9 mouse cellular contexts compared by ENCODE assay signal in the genomic region with DNA sequence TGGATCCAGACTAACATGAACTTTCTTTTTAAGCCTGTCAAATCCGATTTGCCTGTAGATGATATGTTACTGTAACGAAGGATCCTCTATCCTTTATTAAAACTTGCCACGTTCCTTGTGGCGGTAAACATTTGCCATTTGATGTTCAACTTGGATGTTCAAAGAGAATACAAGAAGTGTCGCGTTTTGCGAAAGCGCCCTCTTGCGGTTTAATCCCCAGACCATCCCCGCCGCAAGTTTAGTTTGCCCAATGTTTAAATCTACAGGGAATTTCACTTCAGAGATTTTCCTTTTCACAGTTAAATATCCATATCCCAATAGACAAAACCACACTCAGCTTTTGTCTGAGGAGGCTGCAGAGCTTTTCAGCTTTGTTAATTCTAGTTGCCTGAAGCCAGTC. TPM values are rescaled to one million over a fixed set of nuclear protein-coding genes. Genes with fewer than 3 reads are reported as not detected.
A peak's percentile ranks its signal among the peaks of the same experiment; 100 is the strongest.
DNase-seq lines count a peak whose midpoint lies in the region; ATAC-seq and TF ChIP-seq lines count a peak whose summit lies in the region.
"Had no signal": no experiment of that assay in that cellular context is flagged by ENCODE, and none has a peak within 500 bp of the region (broad histone marks: within the 10 kb centered on the region; RNA-seq: fewer than 3 reads in every experiment).

No protein-coding gene starts in this region.

- peak; percentile 30 to 72 for DNase-seq in heart, adult 18-20 months
- peak; percentile 57 for DNase-seq in brain, embryonic 14.5 days (ENCODE audit: low read depth)
- peak; percentile 46 for DNase-seq in gastrocnemius, postnatal 14 days
- peak; percentile 4 to 47 for DNase-seq in left cerebral cortex, postnatal 10 days (ENCODE audit: extremely low spot score in 1 of 2, low spot score in 2 of 2)
- peak; percentile 50 for DNase-seq in ovary, postnatal 36 days (ENCODE audit: low spot score)

- 18% methylated on average over 11 of the region's 11 CpGs for WGBS in heart, embryonic 12.5 days

- no peaks in the 10 kb centered on the region for H3K4me1 ChIP-seq in heart, embryonic 12.5 days (replicated peaks)

- H3K36me3 ChIP-seq in heart, embryonic 12.5 days = no peaks in the 10 kb centered on the region
- H3K36me3 ChIP-seq in C2C12 (ENCODE audit: control insufficient read depth, insufficient read depth) = no peaks in the 10 kb centered on the region
- H3K36me3 ChIP-seq: heart, embryonic 13.5 days had no signal

- H3K9ac ChIP-seq in heart, embryonic 12.5 days = no peak overlapping the region
- H3K9ac ChIP-seq: heart, embryonic 13.5 days had no signal

- H3ac ChIP-seq in C2C12 (ENCODE audit: control insufficient read depth, insufficient read length, low read depth) = no peak overlapping the region

- H3K27ac ChIP-seq in heart, embryonic 12.5 days (ENCODE audit: poor library complexity, severe bottlenecking) = no peak overlapping the region
- H3K27ac ChIP-seq: heart, embryonic 13.5 days had no signal

- H3K4me2 ChIP-seq in heart, embryonic 12.5 days = no peak overlapping the region
- H3K4me2 ChIP-seq: heart, embryonic 13.5 days had no signal

- intact Hi-C loops in gastrocnemius, postnatal 14 days (cut with DNase I; ENCODE audit: low total_unique reads) = no loop called here
- intact Hi-C loops in left cerebral cortex, postnatal 10 days (cut with DNase I) = loop anchor here (2.0 kb wide), 1 partner anchor 204 kb away; no protein-coding TSS in a partner anchor

- peak; percentile 1 for TF ChIP-seq CTCF in C2C12 (IDR thresholded peaks at IDR 0.05; ENCODE audit: control insufficient read depth, insufficient read depth, insufficient read length)
- peak; percentile 69 for TF ChIP-seq CTCF in brain, embryonic 14.5 days (IDR thresholded peaks at IDR 0.05; ENCODE audit: borderline replicate concordance, extremely low read depth, insufficient read depth, insufficient read length)

- no peak overlapping the region for H3K4me3 ChIP-seq in heart, embryonic 12.5 days
- H3K4me3 ChIP-seq in C2C12 (ENCODE audit: insufficient read depth, poor library complexity, severe bottlenecking) = no peak overlapping the region
- H3K4me3 ChIP-seq: heart, embryonic 13.5 days had no signal

- TF ChIP-seq POLR2A in brain, embryonic 14.5 days (IDR thresholded peaks at IDR 0.05; ENCODE audit: borderline replicate concordance, extremely low read depth, insufficient read depth, insufficient read length, poor library complexity, severe bottlenecking) = no peak

- no peaks in the 10 kb centered on the region for H3K79me3 ChIP-seq in C2C12 (ENCODE audit: low read depth)

- no peak for ATAC-seq in heart, embryonic 12.5 days (ENCODE audit: insufficient number of reproducible peaks, low FRiP score)
- no peak for ATAC-seq in activated CD4-positive, CD25-positive, alpha-beta regulatory T cell, adult 4 months

- no peaks in the 10 kb centered on the region for H3K27me3 ChIP-seq in heart, embryonic 12.5 days (replicated peaks)
- H3K27me3 ChIP-seq in C2C12 (ENCODE audit: control insufficient read depth, insufficient read depth, insufficient read length) = no peaks in the 10 kb centered on the region
- H3K27me3 ChIP-seq: heart, embryonic 13.5 days had no signal

- H3K9me3 ChIP-seq in heart, embryonic 12.5 days (replicated peaks) = no peaks in the 10 kb centered on the region
- H3K9me3 ChIP-seq: heart, embryonic 13.5 days had no signal

- H3K79me2 ChIP-seq in C2C12 (ENCODE audit: control insufficient read depth, insufficient read depth) = no peaks in the 10 kb centered on the region

TF ChIP-seq in C2C12, 6 proteins besides CTCF, POLR2A, EP300 and RAD21:
- TF ChIP-seq USF1 (IDR thresholded peaks at IDR 0.05; ENCODE audit: low read depth) (no peak), MYOG (IDR thresholded peaks at IDR 0.05; ENCODE audit: control insufficient read depth, extremely low read depth, insufficient read length) (no peak), FOSL1 (IDR thresholded peaks at IDR 0.05; ENCODE audit: insufficient read depth, low read length, poor library complexity, severe bottlenecking) (no peak), CEBPB (IDR thresholded peaks at IDR 0.05; ENCODE audit: low read depth) (no peak), MAX (IDR thresholded peaks at IDR 0.05) (no peak), MYOD1 (IDR thresholded peaks at IDR 0.05; ENCODE audit: control insufficient read depth, insufficient read length, low read depth) (no peak)

RNA-seq across cellular contexts. Expression of a gene that starts 33.6 kb away (rescaled TPM):
- total RNA-seq in heart, adult 18-20 months (2021) = 1 to 10 TPM; 1.7 to 1.8 TPM
- polyA plus RNA-seq in heart, embryonic 12.5 days (2016; fragmentation: Nextera tagmentation; extraction: Ambion mirVana) = 0.71 and 0.87 TPM in 2 replicates
- polyA plus RNA-seq in C2C12 (2012; fragmentation: generic; extraction: Trizol) = 8.6 TPM
- 0.48 and 3.3 TPM in 2 replicates for polyA plus RNA-seq in brain, embryonic 14.5 days (2012; rRNA removed)
- 1 to 10 TPM; 3.8 to 5.4 TPM for total RNA-seq in gastrocnemius, postnatal 14 days (2021)
- total RNA-seq in left cerebral cortex, postnatal 10 days (2021) = 1 to 10 TPM; 1.4 to 5.1 TPM
- not detected for polyA plus RNA-seq in activated CD4-positive, CD25-positive, alpha-beta regulatory T cell, adult 4 months (2017; shearing (Covaris generic))

RNA-seq across cellular contexts. Expression of a gene that starts 39.8 kb away (rescaled TPM):
- total RNA-seq in heart, adult 18-20 months (2021) = 10 to 100 TPM; 10.5 TPM
- 41.0 and 43.4 TPM in 2 replicates for polyA plus RNA-seq in heart, embryonic 12.5 days (2016; fragmentation: Nextera tagmentation; extraction: Ambion mirVana)
- 63.4 TPM for polyA plus RNA-seq in C2C12 (2012; fragmentation: generic; extraction: Trizol)
- polyA plus RNA-seq in brain, embryonic 14.5 days (2012; rRNA removed) = 95.7 and 98.5 TPM in 2 replicates
- total RNA-seq in gastrocnemius, postnatal 14 days (2021) = 10 to 100 TPM; 11.1 to 14.2 TPM
- total RNA-seq in left cerebral cortex, postnatal 10 days (2021) = 10 to 100 TPM; 78.2 to 80.4 TPM
- polyA plus RNA-seq in activated CD4-positive, CD25-positive, alpha-beta regulatory T cell, adult 4 months (2017; shearing (Covaris generic)) = 10 to 100 TPM; 21.4 to 28.3 TPM
